Mouse (Mus musculus) gastrocnemius, adult 18-20 months (tissue): ENCODE data around the gene Olfr353. TPM values are rescaled to one million over a fixed set of nuclear protein-coding genes. Genes with fewer than 3 reads are reported as not detected.

Experiments used
- DNase-seq: peaks from one replicate; pipeline ENCODE4 v3.0.0; 2021; ENCODE audit warnings: low spot score
- long read RNA-seq, 2 experiments: library from polyadenylated mRNA; stranded (forward); transcript quantifications; one replicate each; pipeline ENCODE4 v2.0.0; 2021
- total RNA-seq, 2 experiments: library from RNA; stranded (reverse); gene quantifications; 2 replicates each; pipeline ENCODE4 v1.2.3; 2021

Gene Olfr353
- not detected for total RNA-seq
- long read RNA-seq, experiment 1: 0 reads
- long read RNA-seq, experiment 2: 0 reads

DNA sequence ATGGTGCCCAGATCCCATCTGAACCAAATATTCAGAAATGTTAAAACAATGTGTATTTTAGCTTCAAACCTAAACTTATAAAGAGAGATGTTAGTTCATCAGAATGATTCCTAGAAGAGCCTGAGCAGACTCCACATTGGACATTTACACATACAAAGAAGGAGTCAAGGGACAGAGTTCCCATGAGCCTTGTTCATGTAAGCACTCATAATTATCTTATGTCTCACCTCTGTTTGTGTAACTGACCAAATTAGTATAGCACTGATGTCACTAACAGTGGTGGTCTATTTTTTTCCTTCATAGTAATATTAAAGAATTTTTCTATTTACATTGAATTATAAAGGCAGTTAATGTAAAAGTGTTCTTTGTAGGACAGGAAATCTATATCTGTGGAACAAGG, at the start of gene Olfr353:
Gene Olfr353, minus strand, starts transcription at position 101 of the 400 bp plus-strand sequence.
- DNase-seq: no peak

DNA sequence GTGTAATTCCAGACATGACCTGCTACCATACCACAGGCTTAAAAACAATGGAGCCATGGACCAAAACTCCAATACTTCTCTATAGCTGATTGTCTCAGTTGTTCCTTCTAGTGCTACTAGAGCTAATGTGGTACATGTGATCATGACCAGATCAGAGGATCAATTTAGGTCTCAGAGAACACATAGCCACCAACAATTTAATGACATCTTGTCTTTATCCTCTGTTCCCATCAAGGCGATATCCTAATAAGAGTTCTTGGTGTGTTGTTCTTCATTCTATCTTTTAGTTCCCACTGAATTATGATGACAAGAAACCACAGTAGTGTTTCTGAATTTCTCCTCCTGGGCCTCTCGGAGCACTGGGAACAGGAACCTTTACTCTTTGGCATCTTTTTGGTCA, 44.1 kb upstream of the Olfr353 start, which contains the start of gene Olfr356:
Gene Olfr356, plus strand, starts transcription at position 301 of the 400 bp plus-strand sequence.
- DNase-seq: no peak

GRCm38 (mm10) chr2:36928797-36929196, 36.1 kb upstream of the Olfr353 start, which contains the start of gene Olfr355:
Gene Olfr355, minus strand, starts transcription at chr2:36928897.
- no peak for DNase-seq

DNA sequence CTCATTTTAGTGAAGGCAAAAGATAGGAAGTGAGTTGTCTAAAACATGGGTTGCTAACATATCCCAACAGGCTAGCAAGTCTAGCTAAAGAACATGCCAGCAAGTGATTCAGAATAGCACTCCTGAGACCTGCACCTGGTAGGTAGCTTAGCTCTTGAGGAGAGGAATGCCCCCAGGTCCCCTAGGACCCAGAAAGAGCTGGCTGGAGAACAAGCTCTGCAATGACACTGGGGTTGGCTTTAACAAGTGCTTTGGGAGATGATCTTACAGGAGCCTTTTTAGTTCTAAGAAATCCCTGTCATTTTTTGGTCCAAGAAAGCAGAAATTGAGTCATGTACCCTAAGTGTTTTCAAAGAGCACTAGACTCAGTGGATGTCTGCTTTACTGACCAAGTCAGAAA, 12.6 kb upstream of the Olfr353 start, which contains the start of gene Olfr354:
Gene Olfr354, plus strand, starts transcription at position 301 of the 400 bp plus-strand sequence.
- no peak for DNase-seq

GRCm38 (mm10) chr2:36897114-36897513, 4.4 kb upstream of the Olfr353 start:
- no peak for DNase-seq

DNA sequence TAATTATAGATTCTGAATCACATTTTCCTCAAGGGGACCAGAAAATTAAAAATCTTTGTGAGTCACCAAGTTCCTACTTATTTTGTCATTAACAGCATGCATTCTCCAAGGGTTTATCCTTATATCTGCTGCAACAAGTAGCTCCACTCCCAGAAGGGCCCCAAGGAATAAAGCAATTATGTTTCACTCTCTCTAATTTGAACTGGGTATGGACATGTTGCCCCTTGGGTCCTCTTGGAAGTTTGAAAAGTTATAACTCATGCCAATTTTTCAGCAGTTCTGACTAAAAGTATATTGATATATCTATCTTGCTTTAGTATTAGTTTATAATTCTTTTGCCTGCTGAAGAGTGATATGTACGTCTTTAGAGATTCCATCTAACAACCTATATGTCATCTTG, 24.6 kb downstream of the Olfr353 start, which contains the start of gene Olfr352:
Gene Olfr352, plus strand, starts transcription at position 301 of the 400 bp plus-strand sequence.
- DNase-seq: no peak

DNA sequence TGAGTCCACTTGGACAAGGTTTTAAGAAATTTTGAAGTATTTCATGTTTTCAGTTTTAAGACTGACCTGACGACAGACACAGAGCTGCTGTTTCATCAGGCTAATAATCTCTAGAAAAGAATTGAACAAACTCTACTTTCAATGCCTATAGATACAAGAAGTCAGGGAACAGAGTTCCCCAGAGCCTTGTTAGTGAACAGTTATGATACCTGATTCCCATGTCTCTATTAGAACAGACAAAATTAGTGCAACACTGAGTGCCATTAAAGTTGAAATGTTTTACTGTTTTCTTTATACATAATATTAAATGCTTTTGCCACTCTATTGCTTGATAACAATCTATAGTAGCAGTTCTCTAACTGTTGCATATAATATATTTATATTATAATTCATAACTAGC, 30.2 kb downstream of the Olfr353 start, which contains the start of gene Olfr351:
Gene Olfr351, minus strand, starts transcription at position 101 of the 400 bp plus-strand sequence.
- no peak for DNase-seq

DNA sequence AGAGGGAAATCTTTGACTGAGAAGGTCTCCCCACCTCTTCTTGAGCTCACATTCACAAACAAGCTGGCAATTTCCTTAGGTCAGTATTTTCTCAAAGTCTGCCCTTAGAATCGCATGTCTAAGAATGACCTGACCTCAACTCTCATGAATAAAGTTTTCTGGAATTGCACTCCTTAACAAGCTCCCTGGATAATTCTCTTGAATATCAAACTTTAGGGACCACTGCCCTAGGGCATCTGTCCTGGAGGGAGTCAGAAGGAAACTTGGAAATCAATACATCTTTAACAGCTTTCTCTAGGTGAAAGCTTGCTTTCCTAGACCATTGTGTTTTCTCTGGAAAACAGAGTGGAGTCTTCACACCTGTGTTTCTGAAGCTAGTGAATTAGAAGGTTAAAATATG, 46.7 kb downstream of the Olfr353 start, which contains the start of gene Olfr350:
Gene Olfr350, plus strand, starts transcription at position 301 of the 400 bp plus-strand sequence.
- no peak for DNase-seq

Other genes with a start within 250 kb of the Olfr353 start
- gene Olfr346, start 207.1 kb downstream of the Olfr353 start, total RNA-seq: not detected
- gene Olfr347, start 161.0 kb downstream of the Olfr353 start, total RNA-seq: not detected
- gene Olfr348, start 108.7 kb downstream of the Olfr353 start, total RNA-seq: not detected
- gene Olfr50, start 102.4 kb downstream of the Olfr353 start, total RNA-seq: not detected
- gene Olfr3, start 75.9 kb downstream of the Olfr353 start, total RNA-seq: not detected
- not detected for gene Olfr350, start 46.6 kb downstream of the Olfr353 start, total RNA-seq
- not detected for gene Olfr351, start 30.3 kb downstream of the Olfr353 start, total RNA-seq
- gene Olfr352, start 24.5 kb downstream of the Olfr353 start, total RNA-seq: not detected
- gene Olfr354, start 12.7 kb upstream of the Olfr353 start, total RNA-seq: not detected
- not detected for gene Olfr355, start 36.0 kb upstream of the Olfr353 start, total RNA-seq
- gene Olfr356, start 44.2 kb upstream of the Olfr353 start, total RNA-seq: not detected
- not detected for gene Olfr357, start 100.9 kb upstream of the Olfr353 start, total RNA-seq
- gene Olfr358, start 116.4 kb upstream of the Olfr353 start, total RNA-seq: not detected
- gene Olfr360, start 172.8 kb upstream of the Olfr353 start, total RNA-seq: not detected
- not detected for gene Olfr361, start 196.4 kb upstream of the Olfr353 start, total RNA-seq
- gene Olfr362, start 225.0 kb upstream of the Olfr353 start, total RNA-seq: not detected
- gene Olfr364-ps1, start 246.4 kb upstream of the Olfr353 start, total RNA-seq: not detected